Mouse (Mus musculus) adrenal gland, postnatal 4 days (tissue): ENCODE results near the gene Zfp26. TPM values are rescaled to one million over a fixed set of nuclear protein-coding genes. Genes with fewer than 3 reads are reported as not detected.

Experiments
- total RNA-seq, 2 experiments: library from RNA; stranded (reverse); gene quantifications; 2 replicates each; pipeline ENCODE4 v1.2.3; 2021

Gene Zfp26
- total RNA-seq, 2 experiments from 2014 or later = 39.4 to 41.6 TPM

Other genes starting within 250 kb of the Zfp26 start
- gene Olfr871, start 248.0 kb downstream of the Zfp26 start, total RNA-seq = not detected
- gene Olfr872, start 223.0 kb downstream of the Zfp26 start, total RNA-seq = not detected
- not detected for gene Olfr39, start 177.8 kb downstream of the Zfp26 start, total RNA-seq
- not detected for gene Olfr873, start 161.6 kb downstream of the Zfp26 start, total RNA-seq
- under 1 TPM in 1 of 2 experiments, not detected in 1; 0.25 TPM for gene Olfr18, start 124.1 kb downstream of the Zfp26 start, total RNA-seq
- 10 to 100 TPM; 14.6 to 15.1 TPM for gene Zfp560, start 75.0 kb downstream of the Zfp26 start, total RNA-seq
- gene Zfp426, start 32.6 kb upstream of the Zfp26 start, total RNA-seq = 10 to 100 TPM; 28.6 TPM
- 10 to 100 TPM; 60.4 to 65.1 TPM for gene Zfp266, start 61.3 kb upstream of the Zfp26 start, total RNA-seq
- gene Zfp846, start 121.1 kb upstream of the Zfp26 start, total RNA-seq = 10 to 100 TPM; 12.0 to 13.6 TPM
- gene Ubl5, start 182.7 kb upstream of the Zfp26 start, total RNA-seq = 100 to 1,000 TPM; 271 to 275 TPM
- gene Fbxl12, start 184.6 kb upstream of the Zfp26 start, total RNA-seq = 10 to 100 TPM; 31.6 to 32.7 TPM
- gene Pin1, start 191.9 kb upstream of the Zfp26 start, total RNA-seq = 10 to 100 TPM; 23.4 to 23.6 TPM